Comparison of ENCODE assay signal across 17 mouse cellular contexts in the genomic region with DNA sequence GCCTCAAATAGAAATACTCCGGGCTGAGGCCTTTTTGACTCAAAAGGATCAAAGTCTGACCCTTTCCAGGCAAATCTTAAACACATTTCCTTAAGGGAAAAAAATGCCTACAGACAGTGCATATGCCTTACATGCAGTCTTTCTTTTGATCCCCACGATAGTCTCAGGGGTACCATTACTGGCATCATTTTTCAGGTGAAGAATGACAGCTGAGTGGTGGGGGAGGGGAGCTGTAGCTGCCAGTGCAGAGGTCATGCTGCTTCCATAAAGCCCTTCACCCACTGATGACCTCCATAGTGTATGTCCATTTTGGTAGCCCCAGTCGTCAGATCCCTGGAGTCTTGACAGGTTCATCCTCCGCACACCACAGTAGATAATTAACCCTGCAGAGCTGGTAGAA.
"Had no signal": no experiment of that assay in that cellular context is flagged by ENCODE, and none has a peak within 500 bp of the region (broad histone marks: within the 10 kb centered on the region; RNA-seq: fewer than 3 reads in every experiment).

No protein-coding gene starts in this region.

- ATAC-seq: intestine, embryonic 16.5 days; lung, postnatal 0 days; midbrain, embryonic 13.5 days; midbrain, embryonic 16.5 days had no signal

- H3K9me3 ChIP-seq: limb, embryonic 10.5 days; limb, embryonic 13.5 days; liver, embryonic 13.5 days; midbrain, embryonic 10.5 days; midbrain, embryonic 13.5 days; neural tube, embryonic 12.5 days had no signal

- DNase-seq: kidney, adult 18-20 months; kidney, postnatal 10 days; kidney, postnatal 36 days; liver; liver, embryonic 13.5 days; lung, embryonic 14.5 days; thymus, postnatal 36 days had no signal

- H3K27ac ChIP-seq: limb, embryonic 10.5 days; limb, embryonic 13.5 days; liver, embryonic 13.5 days; macrophage; midbrain, embryonic 13.5 days; neural tube, embryonic 12.5 days had no signal

- H3K4me2 ChIP-seq: limb, embryonic 13.5 days; liver, embryonic 13.5 days; lung, embryonic 14.5 days; midbrain, embryonic 13.5 days; neural tube, embryonic 12.5 days had no signal

- H3K4me3 ChIP-seq: limb, embryonic 10.5 days; limb, embryonic 13.5 days; liver, embryonic 13.5 days; midbrain, embryonic 10.5 days; midbrain, embryonic 13.5 days; myocyte; neural tube, embryonic 12.5 days had no signal

- H3K27me3 ChIP-seq: limb, embryonic 13.5 days; liver, embryonic 13.5 days; midbrain, embryonic 13.5 days; neural tube, embryonic 12.5 days had no signal

- H3K9ac ChIP-seq: limb, embryonic 13.5 days; liver, embryonic 13.5 days; lung, embryonic 14.5 days; midbrain, embryonic 13.5 days; neural tube, embryonic 12.5 days had no signal

- H3K4me1 ChIP-seq: liver, embryonic 13.5 days had no signal
